Mouse (Mus musculus) liver, adult 2 months (tissue): ENCODE results near the gene Gm44805.

Source experiments
- CTCF ChIP-seq: fragments of 200-500 bp; IDR thresholded peaks from 2 replicates; pipeline ENCODE4 v1.5.1; 2011; ENCODE audit warnings: low read depth, low read length, control low read depth
- POLR2A ChIP-seq: fragments of 200-500 bp; IDR thresholded peaks from 2 replicates; pipeline ENCODE4 v1.6.1; 2011; ENCODE audit warnings: low read length, control low read depth; ENCODE audit not compliant: insufficient read depth; ENCODE audit errors: extremely low read depth

- TF ChIP-seq CTCF: no peak; the same call in 1 of the 2 replicates
- TF ChIP-seq POLR2A: no peak
Measured at GRCm38 (mm10) chr7:19696336-19696873, 15.2 kb upstream of the Gm44805 start.
